Mouse (Mus musculus) spleen, embryonic (tissue): ENCODE results near the gene Zscan26.
"Not testable (repeated sequence)": the region's sequence is repeated elsewhere in the genome, so short reads cannot be mapped to it uniquely, and the experiment has no call there.

ENCODE experiments used
- CTCF ChIA-PET: fragments of 350-600 bp; sonication (Branson Sonifier 250); formaldehyde crosslinking; loops from one replicate; lab custom pipeline; 2022; lab: Charles Lee

Zscan26 gene

GRCm38 (mm10) chr13:21427631-21428030, 25.9 kb downstream of the Zscan26 start:
- CTCF ChIA-PET: no interaction called here

DNA sequence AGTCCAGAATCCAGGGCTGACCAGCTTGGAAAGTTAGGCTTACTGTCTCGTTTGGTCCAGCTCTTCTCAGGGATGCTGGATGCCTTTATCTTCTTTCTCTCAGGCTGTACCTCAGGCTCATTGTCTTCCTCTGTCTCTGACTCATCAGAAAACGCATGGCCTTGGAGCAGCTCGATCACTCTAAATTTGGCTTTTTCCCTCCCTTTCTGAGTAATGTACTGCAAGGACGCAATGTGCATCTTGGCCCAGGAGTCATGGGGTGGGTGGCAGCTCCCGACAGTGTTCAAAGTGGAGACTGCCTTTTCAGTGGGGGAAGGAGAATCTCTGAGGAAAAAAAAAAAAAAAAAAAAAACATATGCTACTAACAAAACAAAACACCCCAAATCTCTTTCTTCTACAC, 30.2 kb downstream of the Zscan26 start:
- CTCF ChIA-PET: no interaction called here

- CTCF ChIA-PET: no interaction called here
Observed at GRCm38 (mm10) chr13:21418865-21419264, 34.7 kb downstream of the Zscan26 start.

DNA sequence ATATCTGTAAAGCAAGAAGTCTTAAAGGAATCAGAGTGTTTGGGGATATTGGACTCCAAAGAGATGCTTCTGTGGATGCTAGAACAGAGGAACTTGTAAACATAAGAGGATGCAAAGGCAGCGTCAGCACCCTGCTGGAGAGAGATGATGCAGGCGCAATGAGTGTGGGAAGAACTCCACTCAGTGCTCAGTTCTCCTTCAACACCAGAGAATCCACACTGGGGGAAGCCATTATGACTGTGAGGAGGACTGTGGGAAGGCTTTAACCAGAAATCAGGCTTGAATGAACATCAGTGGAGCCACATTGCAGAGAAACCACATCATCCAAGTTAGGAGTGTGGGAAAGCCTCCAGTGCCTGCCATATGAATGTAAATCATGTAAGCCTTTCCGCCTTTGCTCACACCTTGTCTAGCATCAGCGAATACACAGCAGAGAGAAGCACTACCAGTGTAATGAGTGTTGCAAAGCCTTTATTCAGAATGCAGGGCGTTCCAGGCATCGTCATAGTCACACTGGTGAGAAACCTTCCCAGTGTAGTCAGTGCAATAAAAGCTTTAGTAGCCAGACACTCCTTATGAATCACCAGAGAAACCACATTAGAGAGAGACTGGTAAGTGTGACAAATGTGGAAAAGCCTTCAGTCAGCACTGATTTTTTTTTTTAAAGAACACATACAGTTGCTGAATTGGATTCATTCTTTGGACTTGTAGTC, 36.1 kb downstream of the Zscan26 start:
- CTCF ChIA-PET: no interaction called here

DNA sequence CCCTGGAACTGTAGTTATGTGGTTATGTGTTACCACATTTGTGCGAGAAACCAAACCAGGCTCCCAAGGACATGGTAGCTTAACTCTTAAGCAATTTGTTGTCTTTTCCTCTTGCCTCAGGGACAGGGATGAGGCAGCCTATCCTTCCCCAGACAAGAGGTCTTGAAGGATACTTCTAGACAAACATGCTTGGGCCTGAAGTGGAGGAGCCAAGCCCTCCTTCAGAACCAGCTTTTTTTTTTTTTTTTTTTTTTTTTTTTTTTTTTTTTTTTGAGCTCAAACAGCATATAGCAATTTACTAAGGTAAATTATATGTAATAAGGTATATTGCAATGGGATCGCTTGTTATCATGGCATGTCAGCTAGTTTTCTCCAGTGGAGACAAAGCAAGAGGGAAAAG, 37.8 kb downstream of the Zscan26 start:
- CTCF ChIA-PET: no interaction called here

DNA sequence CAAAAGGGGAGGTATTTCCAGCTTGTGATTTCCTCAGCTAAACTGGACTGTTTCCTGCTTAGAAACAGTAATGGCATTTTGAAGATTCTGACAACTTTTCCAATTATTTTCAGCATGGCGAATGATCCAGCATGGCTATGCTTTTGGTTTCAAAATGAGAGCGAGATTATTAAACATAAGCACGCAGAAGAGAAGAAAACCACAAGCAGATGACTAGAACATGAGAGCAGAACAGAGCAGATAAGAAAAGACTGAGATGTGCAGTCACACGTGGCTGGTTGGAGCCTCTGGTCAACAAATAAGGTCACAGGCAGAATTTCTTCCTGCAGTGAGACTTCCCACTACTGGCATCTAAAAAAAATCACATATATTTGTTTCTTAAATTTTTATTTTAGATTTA, 38.3 kb downstream of the Zscan26 start:
- CTCF ChIA-PET: no interaction called here

DNA sequence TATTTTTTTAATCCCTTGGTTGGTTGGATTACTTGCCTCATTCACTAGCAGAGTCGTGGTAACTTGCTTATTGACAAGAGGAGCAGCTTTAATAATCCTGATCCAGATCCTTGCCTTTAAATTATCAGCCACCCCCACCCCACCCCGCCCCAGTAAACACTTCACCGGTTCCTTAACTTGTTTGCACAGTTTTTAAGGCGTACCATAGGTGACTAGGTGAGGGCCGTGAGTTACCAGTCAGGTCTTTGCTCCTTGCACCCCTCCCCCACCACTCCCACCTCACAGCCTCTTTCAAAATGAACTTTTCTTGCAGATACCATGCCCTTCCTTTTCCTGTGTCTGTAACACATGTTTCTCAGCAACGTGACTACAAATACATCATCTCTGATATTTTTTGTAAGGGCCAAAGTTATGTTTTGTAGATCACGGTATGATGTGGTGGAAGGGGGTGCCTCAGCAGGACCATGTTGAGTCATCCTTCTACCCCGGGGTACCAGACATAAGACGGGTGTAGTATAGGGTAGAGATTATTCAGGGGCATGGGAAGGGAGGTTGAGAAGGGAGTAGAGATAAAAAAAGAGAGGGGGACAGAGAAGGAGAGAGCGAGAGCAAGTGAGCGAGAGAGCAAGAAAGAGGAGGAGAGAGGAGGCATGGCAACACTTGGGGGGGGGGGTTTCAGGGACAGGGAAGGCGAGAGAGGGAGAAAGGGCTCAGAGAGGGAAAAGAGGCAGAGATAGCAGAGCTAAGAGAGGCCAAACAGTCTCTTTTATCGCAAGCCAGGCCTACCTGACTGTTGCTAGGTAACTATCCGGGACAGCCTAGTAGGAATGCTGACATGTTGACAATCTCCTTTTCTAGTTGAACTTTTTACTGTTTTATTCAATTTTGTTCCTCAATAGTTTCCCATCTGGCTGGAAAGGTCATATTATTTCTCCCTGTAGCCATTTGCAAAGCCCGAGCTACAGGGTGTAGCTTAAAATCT, 39.0 kb downstream of the Zscan26 start:
- CTCF ChIA-PET: no interaction called here

GRCm38 (mm10) chr13:21408805-21409459, 44.6 kb downstream of the Zscan26 start:
- CTCF ChIA-PET: no interaction called here

DNA sequence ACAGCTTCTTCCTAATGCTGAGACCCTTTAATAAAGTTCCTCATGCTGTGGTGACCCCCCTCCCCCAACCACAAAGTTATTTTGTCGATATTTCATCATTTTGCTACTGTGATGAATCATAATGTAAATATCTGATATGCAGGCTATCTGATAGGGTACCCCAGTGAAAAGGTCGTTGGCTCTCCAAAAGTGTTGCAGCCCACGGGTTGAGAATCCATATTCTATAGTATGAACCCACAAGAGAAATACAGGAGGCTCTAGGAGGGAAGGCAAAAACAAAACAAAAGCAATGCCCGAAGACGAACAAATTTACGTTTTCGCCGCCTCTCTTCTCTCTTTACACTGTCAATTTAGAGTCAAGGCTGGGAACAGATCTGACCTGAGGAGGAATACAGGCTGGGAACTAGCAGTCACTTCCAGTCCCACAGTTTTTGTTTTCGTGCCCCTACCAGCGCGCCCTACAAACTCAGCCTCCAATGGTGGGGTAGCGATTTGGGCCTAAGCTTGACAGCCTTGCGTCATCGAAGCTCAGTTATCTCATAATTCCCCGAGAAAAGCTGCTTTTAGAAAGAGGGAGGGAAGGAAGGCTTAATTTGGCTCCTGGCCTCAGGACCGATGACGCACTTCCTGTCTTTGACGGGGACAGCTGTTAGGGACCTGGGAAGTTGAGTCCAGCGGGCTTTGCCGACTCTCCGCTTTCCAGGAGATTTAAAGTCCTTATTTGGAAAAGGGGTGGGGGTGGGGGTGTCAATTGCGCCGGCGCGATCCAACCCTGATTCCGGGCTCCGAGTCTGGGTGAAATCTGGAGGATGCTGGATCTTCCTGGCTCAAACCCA, 45.3 kb downstream of the Zscan26 start:
- CTCF ChIA-PET: no interaction called here

GRCm38 (mm10) chr13:21407341-21407740, 46.2 kb downstream of the Zscan26 start:
- CTCF ChIA-PET: no interaction called here

- CTCF ChIA-PET: no interaction called here
Observed at GRCm38 (mm10) chr13:21402848-21403247, 50.7 kb downstream of the Zscan26 start.

DNA sequence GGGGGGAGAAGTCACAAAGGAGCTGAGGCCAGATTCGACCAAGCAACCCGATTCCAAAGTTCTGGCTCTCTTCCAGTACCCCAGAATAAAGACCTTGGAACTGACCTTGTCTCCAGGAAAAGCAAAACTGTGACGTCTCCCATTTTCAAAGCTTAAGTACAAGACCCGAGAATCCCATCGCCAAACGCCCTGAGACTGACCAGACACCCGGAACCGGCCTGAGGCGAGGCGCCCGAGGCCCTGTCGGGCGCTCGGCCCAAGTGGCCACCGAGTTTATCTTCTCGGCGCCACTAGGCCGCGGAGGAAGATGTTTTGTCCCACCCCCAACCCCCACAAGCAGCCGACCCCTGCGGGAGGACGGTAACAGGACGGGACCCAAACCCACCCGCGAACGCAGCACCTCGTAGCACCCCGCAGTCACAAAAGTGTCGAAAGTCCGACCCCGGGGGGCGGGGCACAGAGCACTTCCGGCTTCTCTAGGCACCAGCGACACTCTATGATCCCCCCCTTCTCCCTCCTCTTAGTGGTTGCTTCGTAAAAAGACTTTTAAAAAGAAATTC, 51.2 kb downstream of the Zscan26 start, which contains the start of gene Zkscan3:
Zkscan3 (minus strand) TSS at position 469 of the 560 bp plus-strand sequence.
- CTCF ChIA-PET: no interaction called here

DNA sequence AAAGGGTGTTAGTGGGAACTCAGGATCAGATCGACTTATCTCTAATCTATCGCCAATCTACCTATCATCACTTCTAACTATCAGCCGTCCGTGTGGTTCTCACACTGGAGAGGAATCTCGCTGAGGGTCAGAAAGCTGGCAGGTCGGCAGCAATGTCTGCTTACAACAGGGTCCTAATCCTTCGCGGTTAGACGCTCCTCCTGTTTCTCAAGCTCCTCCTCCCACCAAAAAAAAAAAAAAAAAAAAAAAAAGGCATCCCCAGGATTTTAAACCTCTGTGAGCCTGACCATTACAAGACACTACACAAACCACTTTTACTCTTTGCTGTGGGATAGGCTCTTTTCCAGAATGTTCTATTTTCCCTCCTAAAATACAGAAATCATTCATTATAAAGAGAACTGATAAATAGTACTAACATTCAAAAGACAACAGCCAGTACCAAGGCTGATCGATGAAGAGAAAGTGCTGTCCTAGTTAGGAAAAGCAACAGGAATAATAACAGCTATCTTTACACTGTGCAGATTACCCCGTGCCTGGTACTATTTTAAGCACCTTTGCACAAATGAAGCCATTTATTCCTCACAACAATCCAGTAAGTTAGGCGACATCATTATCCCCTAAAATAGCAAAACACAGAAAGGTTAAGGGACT, 51.8 kb downstream of the Zscan26 start:
- CTCF ChIA-PET: interaction anchor here (0.6 kb wide), 1 partner anchor 103 kb away, joined by 3 read pairs; no protein-coding TSS in a partner anchor

GRCm38 (mm10) chr13:21401166-21401565, 52.4 kb downstream of the Zscan26 start:
- CTCF ChIA-PET: interaction anchor here (0.6 kb wide), 1 partner anchor 104 kb away, joined by 3 read pairs; no protein-coding TSS in a partner anchor

- CTCF ChIA-PET: no interaction called here
Observed at GRCm38 (mm10) chr13:21397486-21397885, 56.0 kb downstream of the Zscan26 start.

DNA sequence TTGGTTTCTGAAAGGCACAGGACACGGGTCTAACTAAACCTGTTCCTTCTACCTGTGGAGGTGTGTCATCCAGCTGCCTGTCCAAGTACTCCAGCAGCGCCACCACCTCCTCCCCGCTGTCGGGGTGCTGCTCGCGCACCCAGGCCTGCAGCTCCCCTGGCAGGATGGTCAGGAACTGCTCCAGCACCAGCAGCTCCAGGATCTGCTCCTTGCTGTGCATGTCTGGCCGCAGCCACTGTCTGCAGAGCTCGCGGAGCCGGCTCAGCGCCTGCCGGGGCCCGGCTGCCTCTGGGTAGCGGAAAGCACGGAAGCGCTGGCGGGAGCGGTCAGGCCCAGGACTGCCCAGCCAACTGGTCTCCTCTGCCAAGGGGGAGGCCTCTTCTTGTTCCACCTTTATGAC, 57.5 kb downstream of the Zscan26 start:
- CTCF ChIA-PET: not testable (repeated sequence)

DNA sequence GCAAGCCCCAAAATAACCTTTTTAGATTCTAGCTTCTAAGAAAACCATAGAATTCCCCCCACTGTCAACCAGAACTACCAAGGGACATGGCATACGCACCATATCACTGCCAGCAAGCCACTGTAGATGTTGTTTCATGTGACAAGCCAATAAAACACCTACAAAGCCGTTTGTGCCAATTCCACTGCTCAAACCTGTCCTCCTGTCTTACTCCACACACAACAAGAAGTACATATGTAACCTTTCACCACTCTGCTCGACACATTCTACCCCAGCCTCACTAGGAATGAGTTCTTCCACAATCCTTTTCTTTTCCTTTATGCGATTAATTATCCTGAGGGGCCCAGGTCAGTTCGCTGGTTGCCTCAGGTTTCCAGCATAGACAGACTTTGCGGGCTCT, 57.9 kb downstream of the Zscan26 start:
- CTCF ChIA-PET: no interaction called here

GRCm38 (mm10) chr13:21395211-21395610, 58.3 kb downstream of the Zscan26 start:
- CTCF ChIA-PET: no interaction called here
